Mouse (Mus musculus) cerebellum, adult (tissue): ENCODE results near the gene Creb3.
"Not testable (repeated sequence)": the region's sequence is repeated elsewhere in the genome, so short reads cannot be mapped to it uniquely, and the experiment has no call there.

Source experiments
- ATAC-seq: cut with Nextera tagmentation; 2 replicates; pipeline ENCODE4 v1.9.2; 2017; ENCODE audit warnings: mild to moderate bottlenecking, moderate library complexity, mixed read lengths; ENCODE audit not compliant: insufficient number of reproducible peaks, low FRiP score, low TSS enrichment

Creb3 gene

DNA sequence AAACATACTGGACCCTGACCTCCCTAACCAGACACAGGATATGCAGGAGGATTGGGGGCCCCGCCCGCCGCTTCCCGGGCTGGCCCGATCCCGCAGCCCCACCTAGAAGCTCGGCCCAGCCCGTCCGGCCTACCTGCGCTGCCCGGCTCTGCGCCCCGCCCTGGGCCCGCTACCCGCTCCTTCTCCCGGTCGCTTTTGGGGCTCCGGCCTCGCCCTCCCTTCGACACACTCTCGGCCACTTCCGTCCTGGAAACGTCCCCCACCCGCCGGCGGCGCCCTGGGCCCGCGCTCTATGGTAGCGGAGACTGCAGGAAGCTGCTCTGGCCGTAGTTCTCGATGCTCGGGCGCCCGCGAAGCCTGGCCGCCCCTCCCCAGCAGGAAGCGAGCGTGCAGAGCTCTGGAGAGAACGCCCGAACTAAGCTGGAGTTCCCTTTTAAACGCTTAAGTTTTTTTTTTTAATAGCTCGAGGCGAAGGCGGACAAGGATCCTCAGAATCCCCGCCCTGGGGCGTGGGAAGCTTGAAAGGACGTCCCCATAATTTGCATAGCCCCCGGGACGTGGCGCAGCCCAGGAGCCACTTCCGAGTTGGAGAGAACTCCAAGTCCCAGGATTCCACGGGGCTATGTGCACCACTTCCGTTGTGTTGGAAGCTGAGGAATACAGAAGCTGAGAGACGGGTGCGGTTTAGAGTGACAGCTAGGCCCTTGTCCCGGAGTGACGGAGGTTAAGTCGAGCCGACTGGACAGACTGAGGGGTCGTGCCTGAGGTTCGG lies at the start of gene Creb3, which contains the start of gene Tln1:
Gene Creb3 (plus strand): TSS at position 336 of the 772 bp plus-strand sequence.
Gene Tln1 (minus strand): TSS at position 695 of the 772 bp plus-strand sequence.
- ATAC-seq, result peak; percentile 91

DNA sequence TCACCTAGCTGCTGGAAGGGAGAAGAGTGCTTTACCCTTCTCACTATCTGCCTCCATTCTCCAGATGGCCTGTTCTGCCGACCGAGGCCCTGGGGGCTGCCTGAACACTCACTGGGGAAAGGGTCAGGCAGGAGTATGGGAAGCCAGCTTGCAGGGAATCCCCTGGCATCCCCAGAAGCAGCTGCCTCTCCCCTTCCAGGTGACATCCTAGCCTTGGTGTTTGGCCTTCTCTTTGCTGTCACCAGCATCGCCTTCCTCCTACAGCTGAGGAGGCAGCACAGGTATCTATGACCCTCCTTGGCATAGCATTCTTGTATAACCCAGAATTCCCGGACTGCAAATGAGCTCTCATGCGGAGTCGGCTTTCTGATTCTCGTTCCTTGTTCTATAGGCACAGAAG lies 49.5 kb upstream of the Creb3 start:
- ATAC-seq, result no peak

GRCm38 (mm10) chr4:43513300-43513699 lies 48.8 kb upstream of the Creb3 start:
- ATAC-seq, result no peak

DNA sequence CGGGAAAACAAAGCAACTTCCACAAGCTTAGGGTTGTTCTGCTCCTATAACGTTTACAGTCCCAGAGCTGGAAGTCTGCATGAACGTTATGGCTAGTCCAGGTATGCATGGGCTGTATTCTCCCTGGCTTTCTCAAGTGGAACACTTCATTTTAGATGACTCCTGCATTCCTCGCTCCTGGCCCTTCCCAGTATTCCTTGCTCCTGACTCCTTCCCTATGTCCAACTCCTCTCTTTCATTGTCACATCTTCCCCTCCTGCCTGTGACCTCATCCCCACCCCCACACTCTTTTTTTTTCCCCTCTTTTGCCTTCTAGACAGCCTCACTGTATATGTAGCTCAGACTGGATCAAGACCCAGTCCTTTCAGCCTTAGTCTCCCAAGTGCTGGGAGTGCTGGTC lies 48.3 kb upstream of the Creb3 start:
- ATAC-seq, result no peak

DNA sequence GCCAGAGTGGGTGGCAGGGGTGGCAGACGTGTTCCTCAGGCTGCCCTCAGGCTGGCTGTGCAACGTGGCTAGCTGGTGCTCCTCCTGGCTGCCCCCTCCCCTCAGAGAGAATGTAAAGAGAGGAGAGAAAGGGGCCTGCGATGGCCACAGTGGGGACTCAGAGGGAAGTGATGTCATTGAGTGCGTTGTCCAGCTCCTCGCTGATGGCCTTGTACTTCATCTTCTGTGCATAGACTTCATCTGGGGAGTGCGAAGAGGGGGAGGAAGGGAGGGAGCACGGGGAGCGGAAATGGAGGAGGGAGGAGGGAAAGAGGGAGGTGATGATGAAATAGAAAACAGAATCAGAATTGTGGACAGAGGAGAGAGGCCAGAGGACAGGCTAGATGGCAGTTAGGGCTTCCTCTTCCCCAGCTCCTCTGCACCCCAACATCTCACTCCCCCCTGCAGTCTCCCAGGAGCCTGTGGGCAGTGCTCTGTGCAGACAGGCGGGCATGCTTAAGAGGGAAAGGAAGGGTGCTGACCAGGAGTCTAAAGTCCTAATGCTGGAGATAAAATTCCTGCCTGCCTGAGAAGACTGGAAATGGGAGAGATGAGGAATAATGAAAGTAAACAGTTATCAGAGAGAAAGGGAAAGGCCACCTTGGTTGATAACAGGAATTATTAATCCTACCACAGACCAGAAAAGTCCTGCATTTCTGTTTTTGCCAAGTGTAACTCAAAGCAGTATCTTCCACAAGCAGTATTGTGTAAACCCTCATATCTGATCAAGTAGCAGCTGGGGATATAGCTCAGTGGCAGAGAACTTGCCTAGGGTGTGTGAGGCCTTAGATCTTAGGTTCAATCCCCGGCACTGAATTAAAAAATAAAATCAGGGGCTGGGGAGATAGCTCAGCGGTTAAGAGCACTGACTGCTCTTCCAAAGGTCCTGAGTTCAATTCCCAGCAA lies 46.1 kb upstream of the Creb3 start:
- no peak for ATAC-seq

DNA sequence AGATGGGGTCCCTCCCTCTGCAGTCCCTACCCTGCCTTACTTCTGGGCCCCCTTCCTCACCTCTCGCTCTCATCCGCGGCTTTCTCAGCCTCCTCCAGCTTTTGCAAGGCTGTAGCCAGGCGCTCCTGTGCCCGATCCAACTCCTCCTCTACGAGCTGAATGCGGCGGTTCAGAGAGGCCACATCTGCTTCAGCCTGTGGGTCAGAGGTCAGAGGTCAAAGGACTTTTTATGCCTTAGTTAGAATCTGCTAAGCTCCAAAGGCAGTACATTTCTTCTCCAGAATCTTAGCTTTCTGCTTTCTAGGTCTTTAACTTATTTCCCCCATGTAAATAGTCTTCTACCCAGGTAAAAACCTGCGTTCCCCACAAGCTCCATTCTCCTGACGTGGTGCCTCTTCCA lies 42.6 kb upstream of the Creb3 start:
- ATAC-seq, result no peak

DNA sequence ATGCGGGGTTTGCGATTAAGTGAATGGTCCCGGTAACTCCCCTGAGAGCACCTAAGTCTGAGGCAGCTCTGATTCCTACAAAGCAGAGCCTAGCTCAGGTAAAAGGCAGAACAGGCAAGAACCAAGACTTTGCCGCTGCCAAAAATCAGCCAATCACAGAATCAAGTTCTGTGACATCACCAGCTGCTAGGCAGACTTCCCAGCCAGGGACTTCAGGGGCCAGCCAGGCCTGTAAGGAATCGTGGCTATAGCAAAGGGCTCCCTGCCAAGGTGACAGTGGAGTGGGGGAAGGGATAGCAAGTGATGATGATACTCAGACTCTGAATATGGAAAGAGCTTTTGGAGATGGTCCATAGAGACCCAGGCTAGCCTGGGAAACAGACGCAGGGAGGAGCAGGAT lies 42.2 kb upstream of the Creb3 start:
- peak; percentile 65 for ATAC-seq

GRCm38 (mm10) chr4:43527880-43528279 lies 34.3 kb upstream of the Creb3 start:
- no peak for ATAC-seq

DNA sequence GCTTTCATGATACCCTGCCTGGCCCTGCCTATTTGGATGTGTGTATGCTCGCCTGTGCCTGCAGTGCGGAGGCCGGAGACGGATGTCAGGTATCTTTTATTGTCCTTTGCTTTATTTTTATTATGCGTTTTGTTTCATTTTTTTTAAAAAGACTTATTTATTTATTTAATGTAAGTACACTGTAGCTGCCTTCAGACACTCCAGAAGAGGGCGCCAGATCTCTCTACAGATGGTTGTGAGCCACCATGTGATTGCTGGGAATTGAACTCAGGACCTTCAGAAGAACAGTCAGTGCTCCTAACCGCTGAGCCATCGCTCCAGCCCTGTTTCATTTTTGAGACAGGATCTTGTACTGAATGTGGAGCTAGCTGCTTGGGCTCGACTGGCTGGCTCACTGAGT lies 33.6 kb upstream of the Creb3 start:
- ATAC-seq, result no peak

DNA sequence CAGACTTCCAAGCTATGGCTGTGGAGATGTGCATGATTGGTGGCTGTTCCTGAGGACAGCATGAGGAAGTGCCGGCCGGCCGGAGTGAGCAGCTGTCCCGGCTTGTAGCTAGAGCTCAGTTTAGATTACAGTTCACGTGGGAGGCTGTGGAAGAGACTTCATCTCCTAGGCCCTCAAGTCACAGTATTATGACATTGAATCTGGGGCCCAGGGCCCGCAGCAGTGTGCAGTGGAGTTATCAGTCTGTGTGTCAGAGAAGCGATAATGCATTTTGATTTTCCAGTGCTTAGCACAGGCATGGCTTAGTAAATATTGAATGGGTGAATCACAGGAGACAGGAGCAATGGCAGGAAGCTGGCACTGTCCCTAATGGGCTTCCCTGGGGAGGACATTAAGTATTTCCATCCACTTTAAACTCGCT lies 32.0 kb upstream of the Creb3 start:
- no peak for ATAC-seq

GRCm38 (mm10) chr4:43530581-43530980 lies 31.6 kb upstream of the Creb3 start:
- peak; percentile 72; the same call in 1 of the 2 replicates for ATAC-seq

- no peak for ATAC-seq
Observed at GRCm38 (mm10) chr4:43533270-43533669, 28.9 kb upstream of the Creb3 start.

GRCm38 (mm10) chr4:43535628-43536027 lies 26.5 kb upstream of the Creb3 start:
- ATAC-seq, result no peak

DNA sequence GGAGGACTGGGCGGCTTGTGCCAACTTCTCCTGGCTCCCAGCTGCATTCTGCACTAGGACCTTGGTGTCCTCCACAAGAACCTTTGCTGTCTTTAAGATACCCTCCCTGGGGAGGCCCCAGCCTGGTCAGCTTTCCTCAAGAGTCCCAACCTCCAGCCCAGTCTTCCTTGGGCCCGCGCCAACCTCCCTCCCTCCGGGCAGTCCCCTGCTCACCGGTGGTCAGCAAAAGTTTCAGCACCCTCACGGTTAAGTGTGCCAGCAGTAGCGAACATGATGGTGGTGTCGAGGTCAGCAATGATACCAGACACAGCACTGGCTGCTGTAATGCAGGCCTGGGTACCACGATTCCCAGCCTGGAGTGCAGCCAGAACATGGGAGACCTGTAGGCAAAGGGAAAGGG lies 26.1 kb upstream of the Creb3 start:
- ATAC-seq, result no peak

GRCm38 (mm10) chr4:43542044-43542443 lies 20.1 kb upstream of the Creb3 start:
- ATAC-seq, result no peak

GRCm38 (mm10) chr4:43546375-43547047 lies 15.6 kb upstream of the Creb3 start:
- no peak for ATAC-seq

- no peak for ATAC-seq
Observed at GRCm38 (mm10) chr4:43547160-43547559, 15.0 kb upstream of the Creb3 start.

- no peak for ATAC-seq
Observed at GRCm38 (mm10) chr4:43549055-43549454, 13.1 kb upstream of the Creb3 start.

GRCm38 (mm10) chr4:43551854-43552253 lies 10.3 kb upstream of the Creb3 start:
- not testable (repeated sequence) for ATAC-seq

DNA sequence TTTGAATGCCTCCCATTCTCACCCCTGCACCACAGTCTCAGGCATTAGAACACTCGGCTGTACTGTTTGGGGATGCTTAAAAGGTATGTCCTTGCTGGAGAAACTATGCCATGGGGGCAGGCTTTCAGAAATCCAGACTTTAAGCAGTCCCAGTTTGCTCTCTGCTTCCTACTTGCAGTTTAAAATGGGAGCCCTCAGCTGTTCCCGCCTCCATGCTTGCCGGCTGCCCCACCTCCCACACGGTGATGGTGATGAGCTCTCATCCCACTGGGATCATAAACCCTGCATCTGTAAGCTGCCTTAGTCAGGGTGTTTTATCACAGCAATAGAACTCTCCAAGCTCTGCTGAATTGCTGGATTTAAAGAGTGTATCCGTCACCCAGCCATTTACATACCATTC lies 9.7 kb upstream of the Creb3 start:
- no peak for ATAC-seq

DNA sequence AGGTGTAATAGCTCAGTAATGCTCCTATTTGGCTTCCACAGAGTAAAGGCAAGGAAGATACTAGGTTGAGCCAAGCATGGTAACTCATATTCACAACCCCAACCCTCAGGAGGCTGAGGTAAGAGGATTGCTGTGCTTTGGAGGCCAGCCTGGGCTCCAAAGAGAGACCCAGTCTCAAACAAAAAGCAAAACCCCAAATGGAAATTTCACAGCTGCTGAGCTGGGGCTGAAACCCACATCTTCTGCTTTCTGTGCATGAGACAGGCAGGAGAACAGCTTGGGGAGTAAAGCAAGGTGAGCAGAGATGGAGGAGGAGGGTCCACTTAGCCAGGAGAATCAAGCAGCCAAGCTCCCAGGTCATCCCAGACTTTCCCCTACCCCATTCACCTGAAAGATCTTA lies 8.2 kb upstream of the Creb3 start:
- ATAC-seq, result no peak
